Mouse (Mus musculus): Measurements from ENCODE around the gene Cyp2w1. TPM values are rescaled to one million over a fixed set of nuclear protein-coding genes. Genes with fewer than 3 reads are reported as not detected.
"Not testable (repeated sequence)": the region's sequence is repeated elsewhere in the genome, so short reads cannot be mapped to it uniquely, and the experiment has no call there.

The Cyp2w1 gene
- polyA plus RNA-seq, 1 experiment from 2014 or later, result not detected

- TF ChIP-seq CTCF (IDR thresholded peaks at IDR 0.05), result no peak
- CTCF ChIA-PET, result interaction anchor here (1.0 to 2.2 kb wide), 2 partner anchors 9 to 10 kb away, joined by 3 to 9 read pairs; no protein-coding TSS in a partner anchor
- POLR2A ChIA-PET, result no interaction called here
- in situ Hi-C loops (cut with MboI; ENCODE audit: low pct_unique_long_range_greater_than_20kb), result no loop called here
- no peak for ATAC-seq
- DNase-seq (ENCODE audit: low read depth, low spot score), result no peak
- H3K27me3 ChIP-seq, result no peaks in the 10 kb centered on the region
Measured at GRCm38 (mm10) chr5:139388694-139389675, 36.6 kb downstream of the Cyp2w1 start.

- in situ Hi-C loops (cut with MboI; ENCODE audit: low pct_unique_long_range_greater_than_20kb), result no loop called here
Measured at GRCm38 (mm10) chr5:139389676-139390061, 37.3 kb downstream of the Cyp2w1 start.

GRCm38 (mm10) chr5:139390324-139391119, 38.1 kb downstream of the Cyp2w1 start:
- in situ Hi-C loops (cut with MboI; ENCODE audit: low pct_unique_long_range_greater_than_20kb); DNase-seq (ENCODE audit: low read depth, low spot score); ATAC-seq; H3K27me3 ChIP-seq; POLR2A ChIA-PET: not testable (repeated sequence)
- CTCF ChIA-PET, result interaction anchor here (2.2 kb wide), 1 partner anchor 8 kb away, joined by 9 read pairs; no protein-coding TSS in a partner anchor

More at GRCm38 (mm10) chr5:139389676-139390061, 37.3 kb downstream of the Cyp2w1 start:
- no peak for TF ChIP-seq CTCF (IDR thresholded peaks at IDR 0.05)
- no peak for ATAC-seq
- DNase-seq (ENCODE audit: low read depth, low spot score), result no peak
- POLR2A ChIA-PET, result no interaction called here
- H3K27me3 ChIP-seq, result no peaks in the 10 kb centered on the region
- CTCF ChIA-PET, result interaction anchor here (1.0 to 2.2 kb wide), 2 partner anchors 8 to 10 kb away, joined by 3 to 9 read pairs; no protein-coding TSS in a partner anchor

- ChIA-PET POLR2A (no interaction called here), CTCF (no interaction called here)
- ATAC-seq (no peak), DNase-seq (ENCODE audit: low read depth, low spot score) (no peak)
- no peak for TF ChIP-seq CTCF (IDR thresholded peaks at IDR 0.05)
- in situ Hi-C loops (cut with MboI; ENCODE audit: low pct_unique_long_range_greater_than_20kb), result no loop called here
- no peaks in the 10 kb centered on the region for H3K27me3 ChIP-seq
Measured at GRCm38 (mm10) chr5:139391309-139391990, 39.0 kb downstream of the Cyp2w1 start.

- no peak for ATAC-seq
- in situ Hi-C loops (cut with MboI; ENCODE audit: low pct_unique_long_range_greater_than_20kb), result no loop called here
- POLR2A ChIA-PET, result no interaction called here
Measured at GRCm38 (mm10) chr5:139392219-139393196, 40.1 kb downstream of the Cyp2w1 start.

GRCm38 (mm10) chr5:139393197-139393588, 40.8 kb downstream of the Cyp2w1 start:
- in situ Hi-C loops (cut with MboI; ENCODE audit: low pct_unique_long_range_greater_than_20kb), result no loop called here
- TF ChIP-seq CTCF (IDR thresholded peaks at IDR 0.05), result no peak
- ATAC-seq (no peak), DNase-seq (ENCODE audit: low read depth, low spot score) (no peak)
- ChIA-PET POLR2A (no interaction called here), CTCF (no interaction called here)
- no peaks in the 10 kb centered on the region for H3K27me3 ChIP-seq

More at GRCm38 (mm10) chr5:139392219-139393196, 40.1 kb downstream of the Cyp2w1 start:
- CTCF ChIA-PET, result no interaction called here
- DNase-seq (ENCODE audit: low read depth, low spot score), result no peak
- no peak for TF ChIP-seq CTCF (IDR thresholded peaks at IDR 0.05)
- H3K27me3 ChIP-seq, result no peaks in the 10 kb centered on the region

GRCm38 (mm10) chr5:139394399-139394798, 42.0 kb downstream of the Cyp2w1 start:
- no peaks in the 10 kb centered on the region for H3K27me3 ChIP-seq
- in situ Hi-C loops (cut with MboI; ENCODE audit: low pct_unique_long_range_greater_than_20kb), result no loop called here
- ATAC-seq, result no peak
- TF ChIP-seq CTCF (IDR thresholded peaks at IDR 0.05), result no peak
- CTCF ChIA-PET, result no interaction called here
- POLR2A ChIA-PET, result interaction anchor here (1.9 kb wide), 1 partner anchor 13 kb away, joined by 4 read pairs; no protein-coding TSS in a partner anchor
- no peak for DNase-seq (ENCODE audit: low read depth, low spot score)

- ATAC-seq (no peak), DNase-seq (ENCODE audit: low read depth, low spot score) (no peak)
- CTCF ChIA-PET, result interaction anchor here (1.0 kb wide), 1 partner anchor 36 kb away, joined by 3 read pairs; no protein-coding TSS in a partner anchor
- no peaks in the 10 kb centered on the region for H3K27me3 ChIP-seq
- TF ChIP-seq CTCF (IDR thresholded peaks at IDR 0.05), result no peak
- in situ Hi-C loops (cut with MboI; ENCODE audit: low pct_unique_long_range_greater_than_20kb), result no loop called here
- POLR2A ChIA-PET, result interaction anchor here (0.7 to 1.9 kb wide), 2 partner anchors 14 to 558 kb away, joined by 3 to 4 read pairs; no protein-coding TSS in a partner anchor
Measured at GRCm38 (mm10) chr5:139395528-139395927, 43.1 kb downstream of the Cyp2w1 start.

- H3K27me3 ChIP-seq, result no peaks in the 10 kb centered on the region
- TF ChIP-seq CTCF (IDR thresholded peaks at IDR 0.05), result no peak
- in situ Hi-C loops (cut with MboI; ENCODE audit: low pct_unique_long_range_greater_than_20kb), result no loop called here
- no peak for DNase-seq (ENCODE audit: low read depth, low spot score)
- POLR2A ChIA-PET, result interaction anchor here (0.6 to 1.6 kb wide), 5 partner anchors 18 to 383 kb away, joined by 3 to 9 read pairs (median 4); partner anchors contain the start of gene Gpr146
- ATAC-seq, result no peak
- CTCF ChIA-PET, result interaction anchor here (0.8 to 2.7 kb wide), 12 partner anchors 8 to 63 kb away, joined by 3 to 14 read pairs (median 6); partner anchors contain the start of gene 3110082I17Rik
Measured at GRCm38 (mm10) chr5:139397359-139397916, 45.0 kb downstream of the Cyp2w1 start.

Data from Patski (cell line).